Comparison of ENCODE assay signal across 11 mouse cellular contexts in genomic region chr3:31208458-31208994, GRCm38 (mm10). TPM values are rescaled to one million over a fixed set of nuclear protein-coding genes. Genes with fewer than 3 reads are reported as not detected.
DNase-seq lines count a peak whose midpoint lies in the region; ATAC-seq lines count a peak whose summit lies in the region.
"Had no signal": no experiment of that assay in that cellular context is flagged by ENCODE, and none has a peak within 500 bp of the region (broad histone marks: within the 10 kb centered on the region; RNA-seq: fewer than 3 reads in every experiment).

No protein-coding gene starts in this region.

- H3K36me3 ChIP-seq in heart, embryonic 10.5 days: no peaks in the 10 kb centered on the region
- H3K36me3 ChIP-seq in liver, embryonic 11.5 days (ENCODE audit: control insufficient read depth, insufficient read depth, low read length): no peaks in the 10 kb centered on the region
- no peaks in the 10 kb centered on the region for H3K36me3 ChIP-seq in embryonic facial prominence, embryonic 11.5 days (replicated peaks; ENCODE audit: control insufficient read depth, insufficient read depth, low read depth, low read length)
- no peaks in the 10 kb centered on the region for H3K36me3 ChIP-seq in midbrain, embryonic 13.5 days

- peaks cover 12% of the 10 kb centered on the region for H3K4me1 ChIP-seq in heart, embryonic 10.5 days
- no peaks in the 10 kb centered on the region for H3K4me1 ChIP-seq in liver, embryonic 11.5 days (replicated peaks; ENCODE audit: control insufficient read depth, insufficient read depth, low read length)
- H3K4me1 ChIP-seq in embryonic facial prominence, embryonic 11.5 days (ENCODE audit: control insufficient read depth, insufficient read depth, low read length): no peaks in the 10 kb centered on the region
- H3K4me1 ChIP-seq in midbrain, embryonic 13.5 days (replicated peaks): peaks cover 14% of the 10 kb centered on the region

- 0 out of 2 replicates have a peak overlapping the region, but pooled peaks have one; percentile 36 for H3K27ac ChIP-seq in heart, embryonic 10.5 days
- no peak overlapping the region for H3K27ac ChIP-seq in liver, embryonic 11.5 days (ENCODE audit: low read depth, low read length)
- H3K27ac ChIP-seq in embryonic facial prominence, embryonic 11.5 days (replicated peaks; ENCODE audit: low read depth, low read length): peak overlapping the region; percentile 37
- no peak overlapping the region for H3K27ac ChIP-seq in midbrain, embryonic 13.5 days

- no peak for ATAC-seq in liver, embryonic 11.5 days (replicated peaks; ENCODE audit: low FRiP score)
- ATAC-seq in embryonic facial prominence, embryonic 11.5 days (replicated peaks; ENCODE audit: insufficient number of reproducible peaks, low FRiP score, low TSS enrichment, low read depth): no peak
- no peak for ATAC-seq in midbrain, embryonic 13.5 days

- no peak overlapping the region for H3K4me3 ChIP-seq in heart, embryonic 10.5 days
- no peak overlapping the region for H3K4me3 ChIP-seq in liver, embryonic 11.5 days (ENCODE audit: low read depth, low read length)
- H3K4me3 ChIP-seq in embryonic facial prominence, embryonic 11.5 days (ENCODE audit: low read depth, low read length): no peak overlapping the region
- H3K4me3 ChIP-seq in midbrain, embryonic 13.5 days (replicated peaks): no peak overlapping the region

- peaks cover 34% of the 10 kb centered on the region for H3K27me3 ChIP-seq in heart, embryonic 10.5 days (ENCODE audit: insufficient read depth, poor library complexity, severe bottlenecking)
- H3K27me3 ChIP-seq in liver, embryonic 11.5 days (replicated peaks; ENCODE audit: control insufficient read depth, insufficient read depth, low read length): no peaks in the 10 kb centered on the region
- no peaks in the 10 kb centered on the region for H3K27me3 ChIP-seq in embryonic facial prominence, embryonic 11.5 days (ENCODE audit: control insufficient read depth, insufficient read depth, low read length)
- peaks cover 4% of the 10 kb centered on the region; the same call in 1 of the 2 replicates for H3K27me3 ChIP-seq in midbrain, embryonic 13.5 days

- WGBS in heart, embryonic 10.5 days: 9% methylated on average over 6 of the region's 6 CpGs
- WGBS in liver, embryonic 11.5 days: 25% methylated on average over 6 of the region's 6 CpGs
- 4% methylated on average over 6 of the region's 6 CpGs for WGBS in embryonic facial prominence, embryonic 11.5 days
- 17% methylated on average over 6 of the region's 6 CpGs for WGBS in midbrain, embryonic 13.5 days

- no peaks in the 10 kb centered on the region for H3K9me3 ChIP-seq in heart, embryonic 10.5 days
- no peaks in the 10 kb centered on the region for H3K9me3 ChIP-seq in liver, embryonic 11.5 days (ENCODE audit: control insufficient read depth, low read length)
- no peaks in the 10 kb centered on the region for H3K9me3 ChIP-seq in embryonic facial prominence, embryonic 11.5 days (replicated peaks; ENCODE audit: control insufficient read depth, low read length)
- no peaks in the 10 kb centered on the region for H3K9me3 ChIP-seq in midbrain, embryonic 13.5 days

- no peak overlapping the region for H3K9ac ChIP-seq in liver, embryonic 11.5 days (ENCODE audit: low read depth, low read length)
- peak overlapping the region; percentile 47 for H3K9ac ChIP-seq in embryonic facial prominence, embryonic 11.5 days (replicated peaks; ENCODE audit: low read length)
- peak overlapping the region; percentile 25; the same call in 1 of the 2 replicates for H3K9ac ChIP-seq in midbrain, embryonic 13.5 days (replicated peaks)

- DNase-seq in heart, embryonic 10.5 days (ENCODE audit: low spot score): no peak
- DNase-seq in heart, postnatal 4 days: no peak
- no peak for DNase-seq in liver, embryonic 11.5 days (ENCODE audit: low spot score)
- DNase-seq in liver: no peak
- DNase-seq in embryonic facial prominence, embryonic 11.5 days (ENCODE audit: low spot score): peak; percentile 50
- DNase-seq in urinary bladder, adult 18-20 months (ENCODE audit: low spot score in 2 of 2): no peak
- no peak for DNase-seq in adrenal gland, postnatal 14 days
- DNase-seq: kidney, adult 8-10 months; thymus, adult 2 months had no signal

- peak overlapping the region; percentile 35; the same call in 1 of the 2 replicates for H3K4me2 ChIP-seq in liver, embryonic 11.5 days
- H3K4me2 ChIP-seq in embryonic facial prominence, embryonic 11.5 days (ENCODE audit: low read depth, low read length): no peak overlapping the region
- H3K4me2 ChIP-seq in midbrain, embryonic 13.5 days (replicated peaks): no peak overlapping the region

RNA-seq across cellular contexts. Expression of gene Cldn11, which starts 58.8 kb away (rescaled TPM):
- polyA plus RNA-seq in heart, embryonic 10.5 days (2016; fragmentation: Nextera tagmentation; extraction: Ambion mirVana): 1.4 and 4.2 TPM in 2 replicates
- total RNA-seq in heart, postnatal 4 days (2021): 1 to 10 TPM; 3.2 to 3.7 TPM
- polyA plus RNA-seq in liver, embryonic 11.5 days (2014; fragmentation: Nextera tagmentation; extraction: Ambion mirVana): 0.56 and 0.89 TPM in 2 replicates
- 28.3 and 36.7 TPM in 2 replicates for polyA plus RNA-seq in embryonic facial prominence, embryonic 11.5 days (2014; fragmentation: Nextera tagmentation; extraction: Ambion mirVana)
- 43.4 and 47.0 TPM in 2 replicates for polyA plus RNA-seq in midbrain, embryonic 13.5 days (2015; fragmentation: Nextera tagmentation; extraction: Ambion mirVana)
- total RNA-seq in adrenal gland, postnatal 14 days (2021): 11.9 and 12.2 TPM in 2 replicates
- total RNA-seq: megakaryocyte-erythroid progenitor cell, adult 5-6 weeks had no signal

Comparison
In these comparisons a context has a peak if more than half of its experiments do, and no peak if none do; other contexts are left out.
1. H3K27ac ChIP-seq: peak in heart, embryonic 10.5 days (single experiment) and embryonic facial prominence, embryonic 11.5 days (single experiment); none in liver, embryonic 11.5 days (single experiment) and midbrain, embryonic 13.5 days (single experiment).